Mouse (Mus musculus) neutrophil, adult 59 days (primary cell): ENCODE measurements around the gene Prss46. TPM values are rescaled to one million over a fixed set of nuclear protein-coding genes. Genes with fewer than 3 reads are reported as not detected.

ENCODE experiments used
- total RNA-seq, 2 experiments: library from RNA; stranded (reverse); gene quantifications; 1 replicate in 1 of 2; 2 replicates in 1 of 2; pipeline ENCODE4 v1.2.4; 2023

The Prss46 gene
- not detected for total RNA-seq

GRCm38 (mm10) chr9:110844206-110844605 lies at the start of gene Prss46:
Gene Prss46 (plus strand): TSS chr9:110844506.

GRCm38 (mm10) chr9:110797866-110798265 lies 46.4 kb upstream of the Prss46 start, which contains the start of gene Prss42:
Gene Prss42 (plus strand): TSS chr9:110798166.

GRCm38 (mm10) chr9:110813789-110814188 lies 30.5 kb upstream of the Prss46 start, which contains the start of gene Prss44:
Gene Prss44 (plus strand): TSS chr9:110813994.

GRCm38 (mm10) chr9:110826390-110826789 lies 17.9 kb upstream of the Prss46 start, which contains the start of gene Prss43:
Gene Prss43 (plus strand): TSS chr9:110826690.

GRCm38 (mm10) chr9:110834411-110834810 lies 9.9 kb upstream of the Prss46 start, which contains the start of gene Prss45:
Gene Prss45 (plus strand): TSS chr9:110834588.

GRCm38 (mm10) chr9:110857781-110858472 lies 13.6 kb downstream of the Prss46 start, which contains the start of gene Prss50:
Gene Prss50 (plus strand): TSS chr9:110857967.

GRCm38 (mm10) chr9:110879191-110879920 lies 35.0 kb downstream of the Prss46 start, which contains the start of gene Als2cl:
Gene Als2cl (plus strand): TSS chr9:110879870.

GRCm38 (mm10) chr9:110879998-110880561 lies 35.8 kb downstream of the Prss46 start, which contains the start of gene Tmie:
Gene Tmie (minus strand): TSS chr9:110880113.

Other genes starting within 250 kb of the Prss46 start
- 10 to 100 TPM in 1 of 2 experiments, 1 to 10 TPM in 1; 9.9 to 13.9 TPM for gene Nradd, start 220.1 kb upstream of the Prss46 start, total RNA-seq
- gene Nbeal2, start 190.3 kb upstream of the Prss46 start, total RNA-seq = 100 to 1,000 TPM; 290 to 330 TPM
- 100 to 1,000 TPM; 147 TPM for gene Ccdc12, start 188.0 kb upstream of the Prss46 start, total RNA-seq
- not detected for gene Myl3, start 102.6 kb upstream of the Prss46 start, total RNA-seq
- gene Pth1r, start 97.4 kb upstream of the Prss46 start, total RNA-seq = under 1 TPM; 0.44 to 0.56 TPM
- not detected for gene Prss42, start 46.3 kb upstream of the Prss46 start, total RNA-seq
- gene Prss44, start 30.5 kb upstream of the Prss46 start, total RNA-seq = not detected
- not detected for gene Prss43, start 17.8 kb upstream of the Prss46 start, total RNA-seq
- not detected for gene Prss45, start 9.9 kb upstream of the Prss46 start, total RNA-seq
- gene Prss50, start 13.5 kb downstream of the Prss46 start, total RNA-seq = 1 to 10 TPM in 1 of 2 experiments, not detected in 1; 2.2 TPM
- 1 to 10 TPM in 1 of 2 experiments, under 1 TPM in 1; 0.60 to 2.2 TPM for gene Als2cl, start 35.4 kb downstream of the Prss46 start, total RNA-seq
- gene Tmie, start 35.6 kb downstream of the Prss46 start, total RNA-seq = not detected
- gene Fam240a, start 72.4 kb downstream of the Prss46 start, total RNA-seq = not detected
- gene Tdgf1, start 101.7 kb downstream of the Prss46 start, total RNA-seq = not detected
- not detected for gene Lrrc2, start 107.0 kb downstream of the Prss46 start, total RNA-seq
- gene Rtp3, start 146.1 kb downstream of the Prss46 start, total RNA-seq = not detected
- gene Ltf, start 174.8 kb downstream of the Prss46 start, total RNA-seq = over 10,000 TPM in 1 of 2 experiments, 1,000 to 10,000 TPM in 1; 9,814 to 12,462 TPM
- 100 to 1,000 TPM; 102 to 151 TPM for gene Ccrl2, start 213.0 kb downstream of the Prss46 start, total RNA-seq